Mouse (Mus musculus): ENCODE data around the gene Zfp365. TPM values are rescaled to one million over a fixed set of nuclear protein-coding genes. Genes with fewer than 3 reads are reported as not detected.

Gene Zfp365
- 1 to 10 TPM; 3.6 to 5.0 TPM for polyA plus RNA-seq (2017; shearing (Covaris generic))

DNA sequence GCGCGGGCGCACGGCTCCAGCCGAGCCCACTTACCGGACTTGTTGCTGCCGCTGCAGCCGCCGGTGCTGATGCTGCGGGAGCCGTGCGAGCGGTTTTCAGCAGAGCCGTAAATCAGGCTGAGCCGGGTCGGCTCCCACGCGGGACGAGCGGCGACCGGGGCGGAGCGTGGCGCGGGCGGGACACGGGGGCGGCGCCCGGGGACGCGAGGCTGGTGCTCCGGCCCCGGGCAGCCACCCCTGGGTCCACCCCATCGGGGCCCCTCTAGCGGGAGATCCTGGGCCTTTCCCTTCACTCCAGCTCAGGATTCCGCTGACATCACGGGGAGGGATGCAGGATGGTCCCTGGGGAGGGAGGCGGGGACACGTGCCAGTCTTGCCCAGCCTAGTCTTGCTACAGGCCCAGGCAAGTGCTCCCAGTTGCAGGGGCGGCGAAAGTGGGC, at the start of gene Zfp365:
TSS of gene Zfp365 (minus strand) at position 326 of the 440 bp plus-strand sequence.
- ATAC-seq: peak; percentile 67

DNA sequence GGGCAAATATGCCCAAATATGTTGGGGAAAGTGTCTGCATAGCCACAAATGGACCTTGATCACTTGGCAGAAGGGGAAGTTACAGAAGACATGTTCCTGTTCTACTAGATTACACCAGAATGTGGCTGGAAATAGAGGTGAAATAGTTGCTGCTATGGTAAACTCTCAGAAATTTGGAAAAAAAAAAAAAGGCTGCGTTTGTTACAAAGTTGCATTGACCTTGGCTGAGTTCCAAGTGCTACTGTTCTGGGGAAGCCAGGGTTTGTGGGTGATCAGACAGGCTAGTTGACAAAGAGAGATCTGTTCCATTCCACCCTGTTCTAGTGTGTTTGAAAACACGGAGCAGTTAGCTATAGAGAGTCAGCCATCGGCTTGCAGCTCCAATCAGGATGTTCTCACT, 47.5 kb upstream of the Zfp365 start:
- ATAC-seq: no peak

DNA sequence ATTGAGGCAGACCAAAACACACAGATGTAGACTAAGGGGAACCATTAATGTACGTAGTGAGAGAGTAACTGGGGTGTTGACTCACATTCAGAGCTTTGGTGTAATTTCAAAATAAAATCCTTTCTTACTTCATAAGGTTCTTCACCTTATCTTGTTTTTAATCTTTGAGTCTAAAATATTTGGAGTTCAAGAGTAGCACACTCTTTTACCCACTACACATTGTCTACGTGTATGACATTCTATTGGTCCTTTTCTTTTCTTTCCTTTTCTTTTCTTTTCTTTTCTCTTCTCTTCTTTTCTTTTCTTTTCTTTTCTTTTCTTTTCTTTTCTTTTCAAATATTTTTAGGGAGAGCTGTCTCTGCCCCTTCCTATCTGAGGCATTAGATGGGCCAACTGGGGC, 43.5 kb upstream of the Zfp365 start:
- ATAC-seq: no peak

DNA sequence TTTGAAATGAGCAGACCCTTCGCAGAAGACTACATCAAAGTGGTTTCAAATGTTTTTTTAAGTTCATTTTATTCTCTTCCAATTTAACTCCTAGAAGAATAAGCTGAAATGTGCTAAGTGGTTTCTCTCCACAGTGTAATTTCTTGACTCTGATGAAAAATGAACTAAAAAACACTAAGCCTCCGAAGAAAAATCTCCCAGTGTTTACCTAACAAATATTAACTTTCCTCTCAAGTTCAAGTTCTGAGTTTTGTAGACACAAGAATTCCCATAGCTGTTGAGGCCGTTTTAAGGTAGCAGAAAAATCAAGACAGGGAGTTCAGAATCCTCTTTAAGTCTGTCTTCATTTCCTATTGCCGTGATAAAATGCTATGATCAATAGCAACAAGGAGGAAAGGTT, 39.2 kb upstream of the Zfp365 start:
- no peak for ATAC-seq

DNA sequence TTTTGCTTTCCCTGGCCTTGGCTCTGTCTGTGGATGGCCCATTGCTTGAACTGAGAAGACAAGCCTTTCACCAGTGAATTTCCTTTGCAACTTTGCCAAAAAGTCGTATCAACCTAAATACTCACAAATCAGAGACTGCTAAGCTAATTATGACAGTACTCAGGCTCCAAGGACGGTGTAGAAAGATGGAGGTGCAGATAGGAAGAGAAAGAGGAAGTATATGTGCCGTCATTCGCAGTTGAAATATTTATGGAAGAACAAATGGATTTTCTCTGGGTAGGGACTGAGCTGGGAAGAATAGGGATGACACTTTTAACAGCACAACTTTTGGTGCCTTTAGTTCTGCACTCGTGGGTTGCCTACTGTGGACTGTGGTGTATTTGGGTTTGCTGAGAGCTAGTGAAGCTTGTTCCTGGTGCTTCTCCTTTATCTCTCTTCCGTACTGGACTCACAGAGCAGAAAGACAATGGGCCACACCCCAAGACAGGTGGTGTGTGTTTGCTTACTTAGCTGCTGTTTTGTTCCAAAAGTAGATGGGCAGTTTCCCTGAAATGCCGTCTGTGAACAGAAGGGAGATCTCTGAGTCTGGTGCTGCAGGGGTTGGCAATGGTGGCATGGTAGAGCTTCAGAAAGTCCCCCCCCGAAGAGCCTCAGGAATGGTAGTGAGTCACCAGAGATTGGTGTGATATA, 37.7 kb upstream of the Zfp365 start:
- no peak for ATAC-seq

DNA sequence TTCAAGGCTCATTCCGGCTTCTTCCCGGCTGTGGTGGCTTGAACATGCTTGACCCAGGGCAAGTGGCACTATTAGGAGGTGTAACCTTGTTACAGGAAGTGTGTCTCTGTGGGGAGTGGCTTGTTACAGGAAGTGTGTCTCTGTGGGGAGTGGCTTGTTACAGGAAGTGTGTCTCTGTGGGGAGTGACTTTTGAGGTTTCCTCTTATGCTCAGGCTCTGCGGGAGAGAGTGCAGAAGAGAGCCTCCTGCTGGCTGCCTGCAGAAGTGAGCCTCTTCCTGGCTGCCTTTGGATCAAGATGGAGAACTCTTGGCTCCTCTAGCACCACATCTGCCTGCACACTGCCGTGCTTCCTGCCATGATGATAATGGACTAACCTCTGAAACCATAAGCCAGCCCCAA, 31.1 kb upstream of the Zfp365 start:
- peak; percentile 67 for ATAC-seq

DNA sequence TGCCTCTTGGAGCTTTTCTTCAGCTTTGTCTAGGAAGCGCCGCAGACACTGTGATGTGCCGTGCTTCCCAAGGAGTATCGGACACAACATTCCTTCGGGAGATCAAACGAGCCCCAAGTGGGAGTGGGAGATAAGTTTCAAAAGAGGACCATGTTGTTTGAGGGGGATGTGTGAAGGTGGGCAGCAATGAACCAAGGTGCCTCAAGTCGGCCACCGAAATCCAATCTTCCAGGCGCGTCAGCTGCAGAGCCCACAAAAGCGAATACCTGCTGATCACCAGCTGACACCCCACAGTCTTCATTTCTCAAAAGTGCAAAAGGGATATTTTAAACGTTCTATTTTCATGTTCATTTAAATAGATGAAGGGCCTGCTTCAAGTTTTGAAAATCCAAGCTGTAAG, 27.1 kb upstream of the Zfp365 start:
- no peak for ATAC-seq

DNA sequence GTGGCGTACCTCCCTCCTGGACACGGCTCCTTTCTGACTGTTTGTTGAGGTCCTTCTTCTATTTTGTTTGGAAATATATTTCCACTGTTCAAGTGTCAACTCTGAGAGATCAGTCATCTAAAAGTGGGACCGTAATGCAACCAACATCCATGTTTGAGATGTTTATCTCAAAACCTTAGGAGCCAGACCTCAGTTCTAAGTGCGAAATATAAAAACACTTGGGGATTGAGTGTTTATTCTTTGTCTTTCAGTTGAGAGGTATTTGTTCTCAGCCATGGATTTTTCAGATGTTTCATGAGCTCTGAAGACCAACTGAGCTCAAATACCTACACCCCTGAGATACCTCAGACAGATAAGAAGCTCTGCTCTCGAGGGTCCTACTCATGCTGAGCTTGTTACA, 25.3 kb upstream of the Zfp365 start:
- ATAC-seq: no peak

DNA sequence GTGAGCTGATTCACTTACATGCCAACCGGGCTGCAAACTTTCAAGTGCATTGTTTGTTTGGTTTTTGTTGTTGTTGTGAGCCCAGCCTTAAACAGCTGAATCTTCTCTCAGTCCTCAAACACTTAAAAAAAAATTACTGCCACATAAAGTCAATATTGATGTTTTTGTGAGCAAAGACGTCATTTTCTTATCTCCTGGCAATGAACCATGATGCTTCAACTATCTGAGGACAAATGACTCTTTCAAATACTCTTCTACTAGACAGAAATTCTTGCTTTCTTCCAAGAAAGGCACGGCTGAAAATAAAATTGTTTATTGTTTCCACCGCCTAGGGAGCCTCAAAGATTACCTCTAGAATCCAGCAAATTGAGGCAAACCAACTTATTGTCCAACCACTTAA, 24.5 kb upstream of the Zfp365 start:
- no peak for ATAC-seq

DNA sequence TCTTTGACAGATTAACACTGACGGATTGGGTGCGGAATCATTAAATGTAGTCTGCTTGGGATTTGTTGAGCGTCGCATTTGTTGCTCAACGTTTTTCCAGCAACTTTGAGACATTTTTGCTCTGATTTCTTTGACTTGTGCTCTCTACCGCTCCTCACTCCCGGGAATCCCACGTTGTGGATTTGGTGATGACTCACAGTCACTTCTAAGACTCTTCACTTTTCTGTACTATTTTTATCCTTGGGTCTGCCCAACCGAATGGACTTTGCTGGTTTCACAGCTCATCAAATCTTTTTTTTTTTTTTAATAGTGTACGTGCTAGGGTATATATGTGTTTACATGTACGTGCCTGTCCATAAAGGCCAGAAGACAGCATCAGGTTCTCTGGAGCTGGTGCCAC, 20.3 kb upstream of the Zfp365 start:
- ATAC-seq: no peak

DNA sequence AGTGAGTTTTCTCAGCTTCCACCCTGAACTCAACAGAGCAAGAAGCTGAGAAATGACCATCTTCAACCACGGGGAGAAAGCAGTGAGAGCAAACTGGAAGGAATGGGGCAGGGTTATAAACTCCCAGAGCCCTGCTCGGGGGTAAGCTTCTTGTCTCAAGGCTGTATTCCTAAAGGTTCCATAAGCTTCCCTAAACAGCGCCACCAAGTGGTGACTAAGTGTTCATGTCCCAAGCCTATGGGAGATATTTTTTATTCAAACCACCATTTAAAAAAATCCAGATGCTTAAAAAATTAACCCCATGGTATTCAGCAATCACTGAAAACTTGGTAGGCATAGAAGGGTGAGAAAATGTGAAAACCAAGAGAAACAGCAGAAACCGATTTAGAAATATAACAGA, 18.9 kb upstream of the Zfp365 start:
- no peak for ATAC-seq

DNA sequence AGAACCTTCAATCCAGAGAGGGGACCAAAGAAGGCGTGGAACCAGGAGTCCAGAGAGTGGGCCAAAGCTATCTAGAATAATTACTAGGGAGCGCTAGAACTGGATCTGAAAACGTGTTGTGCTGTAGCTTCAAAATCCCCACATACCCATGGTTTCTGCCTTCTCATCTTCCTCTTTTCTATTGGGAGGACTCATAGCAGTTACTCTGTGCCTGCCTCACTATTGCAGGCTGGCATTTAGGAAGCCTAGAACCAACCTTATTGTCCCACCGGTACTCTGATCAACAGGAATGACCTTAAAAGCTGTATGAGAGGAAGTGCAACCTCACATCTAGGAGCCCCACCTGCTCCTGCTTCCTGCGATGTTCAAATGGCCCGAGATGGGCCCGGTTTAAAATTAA, 16.1 kb upstream of the Zfp365 start:
- no peak for ATAC-seq

DNA sequence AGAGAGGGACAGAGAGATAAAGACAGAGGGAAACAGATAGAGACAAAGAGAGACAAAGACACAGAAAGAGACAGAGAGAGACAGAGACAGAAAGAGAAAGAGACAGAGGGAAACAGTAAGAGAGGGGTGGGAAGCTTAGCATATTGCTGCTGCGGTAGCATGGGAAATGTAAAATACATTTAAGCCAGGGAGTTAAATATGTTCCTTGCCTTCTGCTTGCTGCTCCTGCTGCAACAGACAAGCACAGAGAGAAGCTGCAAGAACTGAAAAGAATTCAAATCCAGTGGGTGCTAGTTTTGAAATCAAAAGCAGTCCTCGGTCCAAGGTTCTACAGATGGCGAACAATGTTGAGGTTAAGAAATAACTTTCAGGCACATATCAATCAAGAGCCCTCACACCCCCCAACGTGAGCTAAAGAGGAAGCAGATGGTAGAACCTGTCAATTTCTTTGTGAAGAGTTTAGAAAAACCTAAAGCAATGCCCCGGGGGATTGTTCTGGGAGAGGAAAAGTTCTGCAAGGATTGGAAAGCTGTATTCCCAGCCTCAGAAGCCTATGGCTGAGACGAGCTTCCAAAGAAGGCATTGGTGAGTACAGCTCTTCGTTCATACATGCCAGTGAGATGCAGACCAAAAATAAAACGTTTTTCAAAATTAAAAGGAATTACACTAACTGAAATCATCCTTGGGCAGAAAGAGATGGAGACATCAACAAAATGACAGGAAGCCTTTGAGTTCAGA, 15.4 kb upstream of the Zfp365 start:
- ATAC-seq: no peak

DNA sequence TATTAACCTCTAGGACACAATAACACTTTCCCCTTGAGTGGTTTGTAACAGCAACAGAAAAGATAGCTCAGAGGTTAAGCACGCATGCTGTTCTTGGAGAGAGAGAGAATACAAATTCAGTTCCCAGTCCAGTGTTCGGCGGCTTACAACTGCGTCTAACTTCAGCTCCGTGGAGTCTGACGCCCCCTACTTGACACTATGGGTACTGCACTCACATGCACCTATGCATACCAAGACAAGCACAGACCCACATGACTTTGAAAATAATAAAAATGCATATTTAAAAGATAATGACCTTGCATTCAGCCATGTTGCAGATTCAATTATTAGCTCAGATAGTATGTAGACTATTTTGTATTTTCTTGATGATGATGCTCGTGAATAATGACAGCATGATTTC, 11.6 kb upstream of the Zfp365 start:
- no peak for ATAC-seq

DNA sequence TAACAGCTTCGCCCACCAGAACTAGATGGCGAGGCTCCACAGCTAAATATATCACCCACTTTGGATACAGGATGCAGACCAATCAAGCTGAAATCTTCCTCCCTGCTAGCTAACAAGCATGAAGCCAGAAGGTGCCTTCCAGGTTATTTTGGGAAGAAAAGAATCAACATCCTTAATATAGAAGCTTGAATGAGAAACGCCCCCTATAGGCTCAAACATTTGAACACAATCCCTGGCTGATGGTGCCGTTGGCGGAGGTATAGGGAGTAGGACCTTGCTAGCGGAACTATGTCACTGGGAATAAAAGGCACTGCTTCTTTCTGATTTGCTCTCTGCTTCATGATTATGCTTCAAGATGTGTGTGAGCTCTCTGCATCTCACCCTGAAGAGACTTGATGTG, 9.3 kb upstream of the Zfp365 start:
- no peak for ATAC-seq

DNA sequence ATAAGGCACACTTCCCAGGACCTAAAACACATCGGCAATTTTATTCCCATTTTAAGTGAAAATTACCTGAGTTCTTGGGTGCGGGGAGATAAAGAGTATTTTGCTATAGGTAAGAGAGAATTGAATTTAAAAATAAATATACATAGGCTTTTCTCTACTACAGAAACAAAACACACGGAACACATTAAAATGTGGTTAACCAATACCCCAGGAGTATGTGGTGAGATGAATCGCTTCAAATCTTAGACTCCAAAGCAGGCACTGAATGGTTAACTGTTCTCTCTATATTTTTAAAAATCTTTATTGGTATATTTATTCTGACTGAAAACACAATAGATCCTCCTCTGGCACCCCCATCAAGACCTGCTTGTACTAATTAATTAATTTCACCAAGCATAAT, 7.2 kb upstream of the Zfp365 start:
- ATAC-seq: no peak

DNA sequence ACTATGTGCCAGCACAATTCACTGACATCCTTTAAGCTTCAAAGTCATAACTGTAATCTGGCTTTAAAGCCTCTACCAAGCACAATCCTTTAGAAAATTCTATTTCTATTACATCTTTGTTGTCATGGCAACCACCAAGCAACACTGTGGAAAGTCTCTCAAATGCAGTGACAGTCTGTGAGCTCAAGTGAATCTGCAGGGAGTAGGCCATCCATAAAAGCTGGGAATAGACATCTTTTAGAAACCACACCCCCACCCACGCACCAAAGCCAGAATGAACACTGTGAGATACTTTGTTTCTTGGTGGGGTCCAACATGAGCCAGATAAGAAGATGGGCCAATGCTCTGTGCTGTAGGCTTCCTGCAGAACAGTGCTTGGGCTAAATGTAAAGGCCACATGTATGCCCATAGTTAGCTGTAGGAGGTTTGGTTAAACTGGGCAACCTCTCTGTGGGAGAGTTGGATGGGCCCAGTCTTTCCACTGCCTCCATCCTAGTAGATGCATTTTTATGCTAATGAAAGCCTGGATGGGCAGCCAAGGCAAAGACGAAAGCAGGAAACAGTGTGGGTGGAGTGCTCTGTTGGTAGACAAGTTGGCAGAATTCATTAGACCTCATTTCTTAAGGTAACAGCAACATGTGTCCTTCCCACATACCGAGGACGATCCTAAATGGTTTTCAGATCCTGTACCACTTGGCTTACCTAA, 5.9 kb upstream of the Zfp365 start:
- no peak for ATAC-seq

DNA sequence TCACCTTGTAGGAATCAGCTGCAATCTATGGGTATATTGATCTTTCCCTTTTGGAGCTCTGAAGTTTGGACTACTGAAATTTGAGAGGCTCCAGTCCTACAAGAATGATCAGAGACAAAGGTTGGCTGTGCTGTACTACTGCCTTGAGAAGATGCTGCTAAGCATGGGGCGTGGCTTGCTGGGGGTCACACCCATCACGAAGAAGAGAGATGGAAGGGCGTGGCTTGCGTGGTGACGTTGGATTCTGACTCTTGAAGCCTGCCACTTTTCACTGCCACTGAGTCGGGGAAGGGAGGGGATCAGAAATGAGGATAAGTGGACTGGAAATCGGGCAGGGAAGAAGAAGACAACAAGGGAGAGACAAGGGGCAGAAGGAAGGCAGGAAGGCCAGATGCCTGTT, 4.9 kb upstream of the Zfp365 start:
- no peak for ATAC-seq

DNA sequence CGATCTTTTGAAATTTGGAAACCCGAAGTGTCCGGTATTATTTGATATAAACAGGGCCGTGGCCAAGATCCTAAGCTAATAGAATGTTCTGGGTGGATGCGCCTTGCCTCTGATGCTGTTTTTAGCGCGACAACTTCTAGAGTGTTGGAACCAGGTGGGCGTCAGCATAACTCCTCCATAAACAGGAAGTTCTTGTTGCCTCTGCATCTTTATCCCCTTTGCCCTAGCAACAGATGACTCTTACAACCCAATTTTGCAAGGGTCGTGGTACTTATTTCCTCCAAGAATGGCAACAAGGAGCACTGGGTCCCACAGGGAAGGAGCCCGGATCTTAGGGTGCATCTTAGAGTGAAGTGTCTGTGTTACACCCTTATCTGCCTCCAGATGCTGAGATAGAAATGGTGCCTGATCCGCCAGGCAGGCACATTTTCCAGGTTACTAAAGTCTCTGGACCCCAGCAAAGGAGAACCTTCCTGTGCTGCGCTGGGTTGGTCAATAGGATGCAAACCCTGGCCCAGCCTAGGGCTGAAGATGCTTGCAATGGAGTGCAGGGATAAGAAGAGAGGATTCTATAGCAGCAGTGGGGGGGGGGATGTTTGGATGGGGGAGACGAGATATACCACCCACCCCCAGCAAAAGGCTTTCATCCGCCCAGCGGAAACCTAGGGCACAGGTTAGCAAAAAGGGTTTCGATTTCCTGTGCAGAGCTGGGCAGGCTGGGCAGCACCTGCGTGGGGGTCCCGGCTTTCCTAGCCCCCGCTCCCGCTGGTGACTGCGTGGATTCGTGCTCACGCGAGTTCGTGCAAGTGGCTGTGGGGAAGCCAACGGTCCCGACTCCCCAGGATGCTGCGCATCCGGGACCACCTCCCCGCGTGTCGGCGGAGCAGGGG, 770 bp downstream of the Zfp365 start:
- ATAC-seq: peak; percentile 82

DNA sequence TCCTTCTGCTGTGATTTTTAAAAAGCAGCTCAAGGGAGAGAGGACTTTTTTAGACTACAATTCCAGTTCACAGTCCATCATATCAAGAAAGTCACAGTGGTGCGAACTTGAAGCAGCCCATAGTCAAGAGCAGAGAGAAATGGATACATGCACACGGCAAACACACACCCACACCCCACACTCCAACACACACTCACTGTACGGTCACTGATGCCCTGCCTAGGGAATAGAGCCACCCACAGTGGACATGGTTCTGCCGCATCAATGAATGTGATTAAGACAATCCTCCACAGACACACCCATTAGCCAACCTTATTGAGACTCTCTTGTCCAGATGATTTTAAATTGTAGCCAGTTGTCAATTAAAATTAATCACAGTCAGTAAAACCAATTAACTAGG, 4.5 kb downstream of the Zfp365 start:
- ATAC-seq: no peak

DNA sequence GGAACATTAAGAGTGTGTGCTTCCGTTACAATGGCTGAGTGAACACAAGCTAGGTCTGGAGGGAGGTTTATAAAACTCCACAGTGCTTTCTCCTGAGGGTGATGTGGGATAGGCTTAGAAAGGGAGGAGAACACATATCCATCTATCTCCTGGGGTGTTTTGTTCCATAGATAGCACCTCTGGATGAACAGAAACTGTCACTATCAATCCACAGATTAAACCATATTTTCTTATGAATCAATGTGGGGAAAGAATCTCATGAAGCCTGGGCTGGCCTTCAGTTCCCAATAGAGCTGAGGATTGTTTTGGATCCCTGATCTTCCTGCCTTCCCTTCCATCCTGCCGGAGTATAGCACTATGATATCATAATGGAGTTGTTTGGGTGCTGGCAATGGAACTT, 5.5 kb downstream of the Zfp365 start:
- ATAC-seq: no peak

DNA sequence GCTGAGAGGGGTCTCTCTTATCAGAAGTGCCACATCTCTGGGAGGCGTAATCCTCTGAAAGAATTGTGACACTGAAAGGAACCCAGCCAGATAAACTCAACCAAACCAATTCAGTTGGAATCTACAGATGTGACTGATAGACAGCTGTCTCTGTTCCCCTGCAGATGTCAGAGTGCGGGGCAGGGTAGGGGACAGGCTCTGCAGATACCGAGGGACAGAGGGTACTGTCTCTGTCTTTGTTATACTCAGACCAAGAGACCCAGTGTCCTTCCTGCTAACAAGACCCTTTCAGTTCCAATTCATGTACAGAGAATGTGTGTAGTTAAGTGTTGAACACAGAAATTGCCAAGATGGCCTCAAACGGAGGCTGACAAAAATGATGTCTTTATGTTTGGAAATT, 6.4 kb downstream of the Zfp365 start:
- no peak for ATAC-seq

DNA sequence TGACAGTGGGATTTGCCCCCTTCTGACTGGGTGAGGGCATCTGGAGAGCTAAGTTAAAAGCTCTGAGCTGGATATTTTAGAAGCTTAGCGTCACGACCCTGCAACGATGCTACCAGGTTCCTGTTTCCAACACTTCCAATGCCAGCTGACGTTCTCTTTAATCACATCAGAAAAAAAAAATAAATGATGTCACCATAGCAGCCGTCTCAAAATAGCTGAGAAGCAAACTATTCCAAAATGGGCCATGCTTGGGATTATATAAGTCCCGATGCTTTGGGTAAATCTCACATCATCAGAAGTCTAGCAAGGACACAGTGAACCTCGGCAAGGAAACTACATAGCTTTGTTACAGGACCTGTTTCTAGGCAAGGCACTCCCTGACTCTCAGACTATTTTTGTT, 9.1 kb downstream of the Zfp365 start:
- no peak for ATAC-seq

Measured in CD4-positive, CD25-positive, alpha-beta regulatory T cell, adult 4 months (primary cell).